Mouse (Mus musculus): ENCODE results near the gene Col4a6. TPM values are rescaled to one million over a fixed set of nuclear protein-coding genes. Genes with fewer than 3 reads are reported as not detected.

Col4a6 gene
- polyA plus RNA-seq (2015; fragmentation: Nextera tagmentation; extraction: Ambion mirVana) = 1.6 and 2.1 TPM in 2 replicates

- WGBS = 12% methylated on average over 16 of the region's 16 CpGs
- no peaks in the 10 kb centered on the region for H3K4me1 ChIP-seq (ENCODE audit: insufficient read depth, low read depth, low read length)
- no peak within 1 kb of the TSS for H3K27ac ChIP-seq (ENCODE audit: low read length)
- H3K36me3 ChIP-seq (ENCODE audit: insufficient read depth, low read length) = no peaks in the 10 kb centered on the region
- H3K4me2 ChIP-seq (replicated peaks; ENCODE audit: low read depth, low read length) = peak within 1 kb of the TSS; percentile 56
- no peaks in the 10 kb centered on the region for H3K27me3 ChIP-seq (replicated peaks; ENCODE audit: insufficient read depth, low read length)
- no peaks in the 10 kb centered on the region for H3K9me3 ChIP-seq (ENCODE audit: low read length)
- H3K4me3 ChIP-seq (ENCODE audit: low read depth, low read length) = peak within 1 kb of the TSS; percentile 45
- no peak for DNase-seq (ENCODE audit: low spot score)
- H3K9ac ChIP-seq (replicated peaks; ENCODE audit: low read depth) = no peak within 1 kb of the TSS
- TF ChIP-seq EP300 (IDR thresholded peaks at IDR 0.05) (no peak), CTCF (IDR thresholded peaks at IDR 0.05) (no peak)
- ATAC-seq = no peak
Observed at GRCm38 (mm10) chrX:141473470-141474302, at the start of gene Col4a6. Col4a6 (minus strand) TSS chrX:141474076.

- Histone ChIP-seq H3K9me3 (ENCODE audit: low read length) (no peaks in the 10 kb centered on the region), H3K4me1 (ENCODE audit: insufficient read depth, low read depth, low read length) (no peaks in the 10 kb centered on the region), H3K9ac (replicated peaks; ENCODE audit: low read depth) (no peak overlapping the region), H3K27me3 (replicated peaks; ENCODE audit: insufficient read depth, low read length) (no peaks in the 10 kb centered on the region), H3K4me2 (replicated peaks; ENCODE audit: low read depth, low read length) (no peak overlapping the region), H3K36me3 (ENCODE audit: insufficient read depth, low read length) (no peaks in the 10 kb centered on the region), H3K27ac (ENCODE audit: low read length) (no peak overlapping the region), H3K4me3 (ENCODE audit: low read depth, low read length) (no peak overlapping the region)
- WGBS = 89% methylated on average over 1 of the region's 1 CpGs
- no peak for TF ChIP-seq EP300 (IDR thresholded peaks at IDR 0.05)
- TF ChIP-seq CTCF (IDR thresholded peaks at IDR 0.05) = no peak
- no peak for ATAC-seq
- DNase-seq (ENCODE audit: low spot score) = no peak
Observed at GRCm38 (mm10) chrX:141503125-141503524, 29.2 kb upstream of the Col4a6 start.

- no peaks in the 10 kb centered on the region for H3K36me3 ChIP-seq (ENCODE audit: insufficient read depth, low read length)
- H3K27ac ChIP-seq (ENCODE audit: low read length) = no peak overlapping the region
- H3K9me3 ChIP-seq (ENCODE audit: low read length) = no peaks in the 10 kb centered on the region
- no peak overlapping the region for H3K4me3 ChIP-seq (ENCODE audit: low read depth, low read length)
- DNase-seq (ENCODE audit: low spot score) = no peak
- 62% methylated on average over 4 of the region's 4 CpGs for WGBS
- TF ChIP-seq EP300 (IDR thresholded peaks at IDR 0.05) (no peak), CTCF (IDR thresholded peaks at IDR 0.05) (no peak)
- no peaks in the 10 kb centered on the region for H3K4me1 ChIP-seq (ENCODE audit: insufficient read depth, low read depth, low read length)
- no peak for ATAC-seq
- no peaks in the 10 kb centered on the region for H3K27me3 ChIP-seq (replicated peaks; ENCODE audit: insufficient read depth, low read length)
- H3K9ac ChIP-seq (replicated peaks; ENCODE audit: low read depth) = no peak overlapping the region
- H3K4me2 ChIP-seq (replicated peaks; ENCODE audit: low read depth, low read length) = no peak overlapping the region
Observed at GRCm38 (mm10) chrX:141494545-141494944, 20.7 kb upstream of the Col4a6 start.

- H3K27me3 ChIP-seq (replicated peaks; ENCODE audit: insufficient read depth, low read length) = no peaks in the 10 kb centered on the region
- peak overlapping the region; percentile 45 for H3K4me3 ChIP-seq (ENCODE audit: low read depth, low read length)
- 17% methylated on average over 13 of the region's 14 CpGs for WGBS
- TF ChIP-seq EP300 (IDR thresholded peaks at IDR 0.05) (no peak), CTCF (IDR thresholded peaks at IDR 0.05) (no peak)
- H3K4me2 ChIP-seq (replicated peaks; ENCODE audit: low read depth, low read length) = peak overlapping the region; percentile 56
- no peaks in the 10 kb centered on the region for H3K36me3 ChIP-seq (ENCODE audit: insufficient read depth, low read length)
- H3K9me3 ChIP-seq (ENCODE audit: low read length) = no peaks in the 10 kb centered on the region
- no peaks in the 10 kb centered on the region for H3K4me1 ChIP-seq (ENCODE audit: insufficient read depth, low read depth, low read length)
- H3K27ac ChIP-seq (ENCODE audit: low read length) = peak overlapping the region; percentile 68
- ATAC-seq (peak; percentile 74), DNase-seq (ENCODE audit: low spot score) (peak; percentile 14)
- H3K9ac ChIP-seq (replicated peaks; ENCODE audit: low read depth) = peak overlapping the region; percentile 41; the same call in 1 of the 2 replicates
Observed at GRCm38 (mm10) chrX:141475566-141476327, 1.9 kb upstream of the Col4a6 start.

- Histone ChIP-seq H3K4me2 (replicated peaks; ENCODE audit: low read depth, low read length) (peak within 1 kb of the TSS; percentile 56), H3K9ac (replicated peaks; ENCODE audit: low read depth) (peak within 1 kb of the TSS; percentile 41; the same call in 1 of the 2 replicates), H3K27me3 (replicated peaks; ENCODE audit: insufficient read depth, low read length) (no peaks in the 10 kb centered on the region), H3K4me3 (ENCODE audit: low read depth, low read length) (peak within 1 kb of the TSS; percentile 45), H3K27ac (ENCODE audit: low read length) (peak within 1 kb of the TSS; percentile 68), H3K9me3 (ENCODE audit: low read length) (no peaks in the 10 kb centered on the region), H3K36me3 (ENCODE audit: insufficient read depth, low read length) (no peaks in the 10 kb centered on the region), H3K4me1 (ENCODE audit: insufficient read depth, low read depth, low read length) (no peaks in the 10 kb centered on the region)
- 16% methylated on average over 12 of the region's 13 CpGs for WGBS
- DNase-seq (ENCODE audit: low spot score) = peak; percentile 83
- TF ChIP-seq CTCF (IDR thresholded peaks at IDR 0.05) = 0 out of 2 replicates have a peak, but pooled peaks have one; percentile 2
- TF ChIP-seq EP300 (IDR thresholded peaks at IDR 0.05) = no peak
- ATAC-seq = peak; percentile 88
Observed at GRCm38 (mm10) chrX:141475110-141475509, 1.2 kb upstream of the Col4a6 start, which contains the start of gene Col4a5. Col4a5 (plus strand) TSS chrX:141475385.

- H3K27me3 ChIP-seq (replicated peaks; ENCODE audit: insufficient read depth, low read length) = no peaks in the 10 kb centered on the region
- H3K4me2 ChIP-seq (replicated peaks; ENCODE audit: low read depth, low read length) = no peak overlapping the region
- no peaks in the 10 kb centered on the region for H3K36me3 ChIP-seq (ENCODE audit: insufficient read depth, low read length)
- no peak overlapping the region for H3K9ac ChIP-seq (replicated peaks; ENCODE audit: low read depth)
- no peaks in the 10 kb centered on the region for H3K9me3 ChIP-seq (ENCODE audit: low read length)
- ATAC-seq = no peak
- no peak overlapping the region for H3K4me3 ChIP-seq (ENCODE audit: low read depth, low read length)
- H3K27ac ChIP-seq (ENCODE audit: low read length) = no peak overlapping the region
- no peaks in the 10 kb centered on the region for H3K4me1 ChIP-seq (ENCODE audit: insufficient read depth, low read depth, low read length)
- no peak for DNase-seq (ENCODE audit: low spot score)
- no peak for TF ChIP-seq CTCF (IDR thresholded peaks at IDR 0.05)
- TF ChIP-seq EP300 (IDR thresholded peaks at IDR 0.05) = no peak
- 82% methylated on average over 1 of the region's 1 CpGs for WGBS
Observed at GRCm38 (mm10) chrX:141447936-141448335, 25.9 kb downstream of the Col4a6 start.

Measured in lung, postnatal 0 days (tissue).